Mouse (Mus musculus) midbrain, embryonic 10.5 days (tissue): ENCODE results near the gene Ski. TPM values are rescaled to one million over a fixed set of nuclear protein-coding genes. Genes with fewer than 3 reads are reported as not detected.

Experiments used
- DNase-seq: peaks from one replicate; pipeline ENCODE4 v3.0.0-alpha.2; 2017; ENCODE audit warnings: low spot score
- H3K27ac ChIP-seq: fragments of 300-500 bp; sonication (generic); replicated peaks from 2 replicates; pipeline ENCODE4 v1.5.1; 2016; ENCODE audit warnings: mild to moderate bottlenecking
- H3K27me3 ChIP-seq: fragments of 300-500 bp; sonication (generic); 2 replicates; pipeline ENCODE4 v1.6.1; 2016; ENCODE audit warnings: low read depth, mild to moderate bottlenecking; ENCODE audit not compliant: poor library complexity, severe bottlenecking
- H3K36me3 ChIP-seq: fragments of 300-500 bp; sonication (generic); 2 replicates; pipeline ENCODE4 v1.6.1; 2016; ENCODE audit warnings: mild to moderate bottlenecking, moderate library complexity
- H3K4me1 ChIP-seq: fragments of 300-500 bp; sonication (generic); 2 replicates; pipeline ENCODE4 v1.6.1; 2016
- H3K4me3 ChIP-seq: fragments of 300-500 bp; sonication (generic); 2 replicates; pipeline ENCODE4 v1.5.1; 2016; ENCODE audit warnings: mild to moderate bottlenecking, moderate library complexity
- H3K9me3 ChIP-seq: fragments of 300-500 bp; sonication (generic); replicated peaks from 2 replicates; pipeline ENCODE4 v1.6.1; 2016; ENCODE audit warnings: mild to moderate bottlenecking
- WGBS: fragments of 180-500 bp; shearing (Covaris S2); methylation state at CpG from one replicate; pipeline ENCODE4 v1.1.7; 2016; 5-methylcytosine and 5-hydroxymethylcytosine counted together
- polyA plus RNA-seq: library from polyadenylated mRNA; unstranded; fragments of >200 nt; fragmentation: Nextera tagmentation; extraction: Ambion mirVana; gene quantifications from 2 replicates; pipeline ENCODE4 v1.2.1, GENCODE M21; 2016

Gene Ski
- polyA plus RNA-seq, 1 experiment from 2014 or later, result 10.1 TPM

DNA sequence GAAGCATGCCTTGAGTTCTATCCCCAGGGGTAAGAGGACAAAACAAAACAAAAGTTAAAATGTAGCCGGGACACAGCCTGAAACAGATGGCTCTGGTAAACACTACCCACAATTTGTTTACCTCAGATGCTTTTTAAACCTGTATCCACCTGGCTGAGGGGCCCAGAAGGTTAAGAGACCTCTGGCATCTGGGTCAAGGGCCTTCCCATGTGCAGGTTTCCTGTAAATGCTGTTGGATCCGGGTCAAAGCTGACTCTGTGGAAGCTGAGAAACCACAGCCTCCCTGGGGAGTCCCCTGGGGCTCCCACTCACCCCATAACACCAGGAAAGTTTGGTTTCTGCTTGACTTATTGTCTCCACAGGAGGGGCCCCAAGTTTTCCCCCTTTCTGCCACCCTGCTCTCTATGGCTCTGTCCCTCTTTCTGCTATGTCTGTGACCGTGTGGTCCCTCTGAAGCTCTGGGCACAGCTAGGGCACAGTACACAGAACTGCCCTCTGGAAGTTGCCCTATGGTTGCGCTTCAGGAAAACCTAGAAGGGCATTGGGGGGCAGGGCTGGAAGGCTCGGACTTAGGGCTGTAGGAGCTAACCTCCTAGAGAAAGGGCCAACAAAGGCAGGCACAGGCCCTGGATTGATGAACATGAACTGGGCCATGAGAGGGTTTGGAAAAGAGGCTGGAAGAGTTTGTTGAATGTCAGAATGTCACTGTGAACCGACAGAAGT lies 23.5 kb upstream of the Ski start:
- Histone ChIP-seq H3K27me3 (no peaks in the 10 kb centered on the region; the same call in 1 of the 2 replicates), H3K9me3 (no peaks in the 10 kb centered on the region), H3K4me1 (peaks cover 27% of the 10 kb centered on the region), H3K36me3 (no peaks in the 10 kb centered on the region), H3K27ac (no peak overlapping the region; the same call in 1 of the 2 replicates), H3K4me3 (no peak overlapping the region)
- 72% methylated on average over 6 of the region's 6 CpGs for WGBS
- no peak for DNase-seq

DNA sequence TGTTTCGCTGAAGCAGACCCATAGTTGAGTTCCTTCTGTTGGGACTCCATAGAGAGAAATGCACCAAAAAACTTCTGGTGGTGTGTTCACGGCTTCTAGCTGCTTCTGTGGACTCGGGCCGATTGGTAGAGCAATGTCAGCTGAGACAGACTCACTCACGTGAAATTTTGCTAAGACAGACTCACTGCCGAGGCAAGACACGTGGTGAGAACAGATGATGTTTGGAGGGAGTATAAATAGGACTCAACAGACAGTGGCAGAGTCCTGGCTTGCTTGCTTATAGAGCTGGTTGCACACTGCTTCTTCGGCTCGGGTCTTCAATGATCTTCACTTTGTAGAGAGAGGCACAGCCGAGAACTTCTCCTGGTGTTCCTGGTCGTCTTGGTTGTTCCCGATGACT lies 20.8 kb upstream of the Ski start:
- H3K4me1 ChIP-seq, result peaks cover 12% of the 10 kb centered on the region; the same call in 1 of the 2 replicates
- 91% methylated on average over 12 of the region's 12 CpGs for WGBS
- H3K27ac ChIP-seq, result no peak overlapping the region
- H3K4me3 ChIP-seq, result no peak overlapping the region
- no peaks in the 10 kb centered on the region; the same call in 1 of the 2 replicates for H3K27me3 ChIP-seq
- H3K9me3 ChIP-seq, result no peaks in the 10 kb centered on the region
- no peak for DNase-seq
- no peaks in the 10 kb centered on the region for H3K36me3 ChIP-seq

DNA sequence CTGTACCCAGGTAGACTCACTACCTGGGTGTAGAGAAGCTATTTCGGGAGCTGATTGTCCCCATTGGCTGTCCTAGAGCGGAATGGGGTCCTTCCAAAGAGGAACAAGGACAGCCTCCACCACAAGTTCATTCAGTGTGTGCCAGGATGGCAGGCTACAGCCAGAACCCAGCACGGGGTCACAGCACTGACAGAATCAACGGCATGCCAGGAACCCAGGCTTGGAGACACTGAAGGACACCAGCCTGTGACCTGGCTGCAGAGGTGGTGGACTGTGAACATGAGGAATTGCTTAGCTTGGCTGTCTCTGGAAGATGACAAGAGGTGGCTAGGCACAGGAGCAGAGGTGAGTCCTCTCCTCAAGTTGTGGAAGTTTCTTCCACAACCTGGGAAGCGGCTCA lies 19.9 kb upstream of the Ski start:
- 90% methylated on average over 5 of the region's 5 CpGs for WGBS
- no peak for DNase-seq
- Histone ChIP-seq H3K9me3 (no peaks in the 10 kb centered on the region), H3K27ac (no peak overlapping the region), H3K4me3 (no peak overlapping the region), H3K36me3 (no peaks in the 10 kb centered on the region), H3K4me1 (peaks cover 12% of the 10 kb centered on the region; the same call in 1 of the 2 replicates), H3K27me3 (no peaks in the 10 kb centered on the region; the same call in 1 of the 2 replicates)

DNA sequence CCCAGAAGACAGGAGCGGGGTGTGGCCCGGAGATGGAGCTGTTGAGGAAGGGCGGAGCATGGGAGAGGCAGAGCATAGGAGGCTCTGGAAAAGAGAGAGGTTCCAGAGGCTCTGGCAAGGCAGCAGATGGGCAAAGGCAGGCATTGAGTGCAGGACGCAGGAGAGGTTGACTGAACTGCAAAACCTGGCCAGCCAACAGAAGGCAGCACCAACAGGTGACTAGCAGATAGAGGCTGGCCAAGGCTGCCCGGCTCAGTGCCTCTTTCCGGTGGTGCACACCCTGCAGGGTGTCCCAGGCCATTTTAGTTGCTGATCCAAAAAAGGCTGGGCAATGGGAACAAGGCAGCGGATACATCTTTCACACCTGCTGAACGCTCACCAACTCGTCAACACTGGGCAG lies 19.4 kb upstream of the Ski start:
- no peak overlapping the region for H3K4me3 ChIP-seq
- no peaks in the 10 kb centered on the region for H3K36me3 ChIP-seq
- H3K4me1 ChIP-seq, result peaks cover 15% of the 10 kb centered on the region; the same call in 1 of the 2 replicates
- DNase-seq, result no peak
- no peaks in the 10 kb centered on the region; the same call in 1 of the 2 replicates for H3K27me3 ChIP-seq
- WGBS, result 78% methylated on average over 9 of the region's 9 CpGs
- no peaks in the 10 kb centered on the region for H3K9me3 ChIP-seq
- H3K27ac ChIP-seq, result no peak overlapping the region

DNA sequence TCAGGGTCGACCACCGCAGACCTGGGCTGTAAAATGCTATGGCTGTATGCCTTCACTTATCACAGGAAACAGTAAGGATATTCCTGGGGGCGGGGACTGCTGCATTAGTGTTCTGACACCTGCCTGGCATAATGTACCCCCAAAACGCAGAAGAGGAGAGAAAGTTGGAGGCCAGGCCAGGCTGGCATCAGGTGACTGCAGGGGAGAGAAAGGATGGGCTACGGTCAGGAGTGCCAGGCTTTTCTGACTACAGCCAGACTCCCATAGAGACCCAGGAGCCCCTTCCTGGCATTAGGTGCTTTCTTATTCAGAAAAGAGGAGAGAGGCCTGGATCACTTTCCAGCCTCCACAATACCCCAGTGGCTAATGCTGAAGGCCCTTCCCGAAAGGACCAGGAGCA lies 17.1 kb upstream of the Ski start:
- H3K27ac ChIP-seq, result no peak overlapping the region
- H3K4me1 ChIP-seq, result peaks cover 30% of the 10 kb centered on the region
- no peak overlapping the region for H3K4me3 ChIP-seq
- H3K27me3 ChIP-seq, result no peaks in the 10 kb centered on the region; the same call in 1 of the 2 replicates
- no peaks in the 10 kb centered on the region for H3K9me3 ChIP-seq
- 68% methylated on average over 6 of the region's 6 CpGs for WGBS
- H3K36me3 ChIP-seq, result no peaks in the 10 kb centered on the region
- no peak for DNase-seq

DNA sequence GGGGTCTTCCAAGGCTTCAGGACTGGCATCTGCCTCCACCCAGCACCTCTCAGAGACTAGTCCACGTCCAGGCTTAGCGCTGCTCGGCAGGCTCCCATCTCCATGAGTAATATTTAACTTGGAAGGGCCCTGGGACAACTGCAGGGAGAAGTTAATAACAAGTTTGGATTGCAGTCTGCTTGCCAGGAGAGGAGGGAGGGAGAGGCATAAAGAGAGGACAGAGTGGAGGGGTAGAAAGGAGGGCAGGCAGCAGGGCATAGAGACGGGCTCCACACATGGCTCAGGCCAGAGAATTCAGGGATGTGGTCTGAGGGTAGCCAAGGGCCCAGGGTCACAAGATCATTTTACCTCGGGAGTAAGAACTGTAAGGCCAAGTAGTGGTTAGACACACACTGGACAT lies 15.9 kb upstream of the Ski start:
- Histone ChIP-seq H3K27me3 (no peaks in the 10 kb centered on the region; the same call in 1 of the 2 replicates), H3K9me3 (no peaks in the 10 kb centered on the region), H3K4me3 (no peak overlapping the region), H3K4me1 (peaks cover 42% of the 10 kb centered on the region), H3K27ac (peak overlapping the region; percentile 39; the same call in 1 of the 2 replicates), H3K36me3 (no peaks in the 10 kb centered on the region)
- no peak for DNase-seq
- WGBS, result 90% methylated on average over 5 of the region's 5 CpGs

DNA sequence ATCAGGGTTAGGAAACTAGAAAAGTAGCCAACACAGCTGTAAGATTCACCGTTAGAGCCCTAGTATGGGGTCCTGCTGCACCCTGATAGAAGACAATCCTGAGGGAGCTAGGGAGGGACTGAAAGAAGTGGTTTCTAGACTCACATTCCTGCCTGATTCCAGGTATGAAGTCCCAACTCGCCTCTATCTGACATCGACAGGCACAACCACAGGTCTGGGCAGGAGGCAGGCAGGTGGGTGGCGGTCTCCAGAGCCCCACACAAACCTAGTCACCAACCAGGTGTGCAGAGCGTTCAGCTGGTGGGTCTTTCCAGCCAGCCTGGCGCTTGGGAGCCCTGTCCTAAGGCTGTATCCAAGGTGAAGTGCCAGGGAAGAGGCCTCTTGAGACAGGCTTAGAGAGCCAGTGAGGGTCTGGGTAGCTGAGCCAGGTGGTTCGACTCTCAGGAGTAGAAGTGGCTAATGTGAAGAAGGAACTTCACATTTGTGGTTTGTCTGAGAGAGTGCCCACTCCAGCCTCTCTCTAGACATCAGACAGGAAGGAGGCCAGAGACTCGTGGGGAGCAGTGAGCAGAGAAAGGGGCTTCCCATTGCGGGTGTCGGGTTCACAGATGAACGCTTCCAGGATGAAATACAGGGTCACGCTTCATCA lies 14.5 kb upstream of the Ski start:
- H3K4me3 ChIP-seq, result no peak overlapping the region
- H3K27me3 ChIP-seq, result no peaks in the 10 kb centered on the region
- H3K4me1 ChIP-seq, result peaks cover 45% of the 10 kb centered on the region
- DNase-seq, result no peak
- peak overlapping the region; percentile 95 for H3K27ac ChIP-seq
- WGBS, result 79% methylated on average over 12 of the region's 12 CpGs
- no peaks in the 10 kb centered on the region for H3K36me3 ChIP-seq
- no peaks in the 10 kb centered on the region for H3K9me3 ChIP-seq

DNA sequence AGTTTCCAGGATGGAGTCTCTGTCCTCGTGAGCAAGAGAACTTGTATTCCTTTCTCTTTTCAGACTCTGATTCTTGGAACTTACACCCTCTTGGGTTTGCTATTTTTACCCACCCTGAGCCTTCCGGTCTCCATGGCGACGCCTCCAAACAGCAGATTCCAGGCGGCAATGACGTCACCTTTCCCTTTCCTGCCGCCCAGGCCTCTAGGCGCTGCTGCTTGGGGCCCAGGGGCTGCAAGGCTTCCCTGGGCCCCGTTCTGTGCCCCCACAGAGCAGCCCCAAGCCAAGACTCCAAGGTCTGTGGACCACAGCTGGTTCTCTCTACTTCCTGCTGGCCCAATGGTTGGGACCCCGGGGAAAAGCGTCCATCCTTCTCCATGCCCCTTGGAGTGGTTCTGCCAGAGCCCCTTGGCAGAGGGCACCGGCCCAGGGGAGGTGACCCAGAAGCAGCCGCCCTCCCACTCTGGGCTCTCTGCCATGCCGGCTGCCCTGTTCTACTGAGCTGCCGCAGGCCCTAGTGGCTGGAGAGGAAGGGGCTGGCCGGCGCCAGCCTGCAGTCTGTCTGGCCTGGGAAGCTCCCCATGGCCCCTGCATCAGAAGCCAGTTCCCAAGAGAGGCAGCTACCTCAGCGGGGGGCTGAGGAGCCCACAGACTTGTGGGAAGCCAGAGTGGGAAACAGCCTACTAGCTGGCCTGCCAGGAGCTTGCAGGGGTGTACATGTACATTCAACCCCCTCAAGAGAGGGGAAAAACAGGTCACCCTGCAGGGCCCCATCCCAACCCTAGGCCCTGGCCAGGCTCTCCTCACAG lies 13.1 kb upstream of the Ski start:
- Histone ChIP-seq H3K9me3 (no peaks in the 10 kb centered on the region), H3K36me3 (no peaks in the 10 kb centered on the region), H3K27ac (peak overlapping the region; percentile 95), H3K4me3 (peak overlapping the region; percentile 38), H3K27me3 (no peaks in the 10 kb centered on the region), H3K4me1 (peaks cover 50% of the 10 kb centered on the region)
- WGBS, result 27% methylated on average over 18 of the region's 18 CpGs
- DNase-seq, result peak; percentile 85

DNA sequence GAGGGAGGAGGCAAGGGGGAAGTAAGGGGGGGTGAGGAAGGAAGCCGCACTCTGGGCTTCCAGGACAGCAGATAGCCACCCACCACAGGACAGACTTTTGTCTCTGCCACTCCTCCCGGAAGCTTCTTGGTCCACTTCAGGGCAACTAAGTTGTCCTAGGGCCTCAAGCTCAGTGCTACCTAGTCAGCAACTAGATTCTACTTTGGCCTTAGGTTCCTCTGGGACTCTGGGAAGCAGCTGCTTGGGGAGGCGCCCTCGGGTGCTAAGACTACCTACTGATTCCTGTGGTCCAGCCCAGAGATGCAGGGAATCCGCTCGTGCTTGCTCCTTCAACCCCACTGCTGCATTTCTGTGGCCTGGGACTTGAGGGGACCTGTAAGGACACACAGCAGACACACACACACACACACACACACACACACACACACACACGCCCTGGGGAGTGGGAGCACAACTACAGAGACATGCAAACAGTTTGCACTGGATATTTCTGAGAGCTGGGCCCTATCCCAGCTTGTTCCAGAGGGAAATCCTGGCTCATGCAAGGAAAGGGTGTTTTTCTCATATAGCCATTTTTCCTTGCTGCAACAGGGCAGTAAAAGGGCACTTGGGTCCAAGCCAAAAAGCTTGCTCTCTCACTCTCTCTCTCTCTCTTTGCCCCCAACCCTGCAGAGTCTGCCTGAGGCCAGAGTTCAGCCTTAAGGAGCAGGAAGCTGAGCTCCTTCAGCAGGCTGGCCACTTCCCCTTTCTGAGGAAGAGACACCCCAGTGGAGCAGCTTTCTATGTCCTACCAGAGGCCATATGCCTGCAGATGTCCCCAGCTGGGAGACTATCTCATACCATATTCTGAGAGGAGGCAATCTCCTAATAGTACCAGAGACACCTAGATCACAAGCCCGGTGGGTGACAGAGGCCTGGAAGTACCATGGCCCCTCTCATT lies 12.2 kb upstream of the Ski start:
- peak overlapping the region; percentile 38; the same call in 1 of the 2 replicates for H3K4me3 ChIP-seq
- H3K4me1 ChIP-seq, result peaks cover 50% of the 10 kb centered on the region
- WGBS, result 72% methylated on average over 8 of the region's 8 CpGs
- DNase-seq, result no peak
- H3K9me3 ChIP-seq, result no peaks in the 10 kb centered on the region
- H3K36me3 ChIP-seq, result no peaks in the 10 kb centered on the region
- peak overlapping the region; percentile 95 for H3K27ac ChIP-seq
- H3K27me3 ChIP-seq, result no peaks in the 10 kb centered on the region

DNA sequence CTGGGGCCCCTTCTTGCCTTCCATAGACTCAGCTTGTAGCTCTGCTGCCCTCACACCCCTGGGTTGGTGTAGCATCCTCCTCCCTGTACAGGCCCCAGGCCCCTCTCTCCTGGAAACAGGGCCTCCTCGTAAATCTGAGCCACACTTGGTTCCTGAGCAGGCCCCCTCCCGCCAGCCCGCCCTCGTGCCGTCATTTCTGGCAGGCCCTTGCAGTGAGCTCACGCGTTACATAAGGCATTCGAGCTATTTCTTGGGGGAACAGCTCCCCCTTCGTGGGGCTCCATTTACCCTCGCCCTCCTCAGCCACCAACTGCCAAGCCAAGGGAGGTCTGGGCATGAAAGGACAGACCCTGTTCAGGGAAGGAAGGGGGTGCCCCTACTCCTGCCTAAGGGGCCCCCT lies 11.5 kb upstream of the Ski start:
- H3K4me1 ChIP-seq, result peaks cover 48% of the 10 kb centered on the region
- no peaks in the 10 kb centered on the region for H3K9me3 ChIP-seq
- no peak overlapping the region for H3K4me3 ChIP-seq
- peak overlapping the region; percentile 95 for H3K27ac ChIP-seq
- DNase-seq, result no peak
- no peaks in the 10 kb centered on the region for H3K27me3 ChIP-seq
- H3K36me3 ChIP-seq, result no peaks in the 10 kb centered on the region
- 57% methylated on average over 10 of the region's 10 CpGs for WGBS

DNA sequence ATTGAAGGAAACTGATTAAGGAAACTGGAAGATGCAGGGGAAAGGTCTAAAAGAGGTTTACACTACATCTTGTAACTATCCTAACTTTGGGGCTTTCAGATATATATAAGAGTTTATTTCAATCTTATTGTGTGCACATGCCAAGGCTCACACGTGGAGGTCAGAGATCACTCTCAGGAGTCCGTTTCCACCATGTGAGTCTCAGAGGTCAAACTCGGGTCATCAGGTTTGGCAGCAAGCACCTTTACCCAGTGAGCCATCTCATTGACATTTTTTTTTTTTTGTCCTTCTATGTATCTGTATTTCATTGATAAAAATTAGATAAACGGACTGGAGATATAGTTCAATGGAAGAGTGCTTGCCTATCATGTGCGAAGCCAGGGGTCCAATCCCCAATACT lies 6.1 kb upstream of the Ski start:
- peaks cover 19% of the 10 kb centered on the region for H3K4me1 ChIP-seq
- no peak overlapping the region for H3K27ac ChIP-seq
- no peak overlapping the region for H3K4me3 ChIP-seq
- no peaks in the 10 kb centered on the region for H3K27me3 ChIP-seq
- no peak for DNase-seq
- WGBS, result 84% methylated on average over 5 of the region's 5 CpGs
- H3K36me3 ChIP-seq, result no peaks in the 10 kb centered on the region
- H3K9me3 ChIP-seq, result no peaks in the 10 kb centered on the region

DNA sequence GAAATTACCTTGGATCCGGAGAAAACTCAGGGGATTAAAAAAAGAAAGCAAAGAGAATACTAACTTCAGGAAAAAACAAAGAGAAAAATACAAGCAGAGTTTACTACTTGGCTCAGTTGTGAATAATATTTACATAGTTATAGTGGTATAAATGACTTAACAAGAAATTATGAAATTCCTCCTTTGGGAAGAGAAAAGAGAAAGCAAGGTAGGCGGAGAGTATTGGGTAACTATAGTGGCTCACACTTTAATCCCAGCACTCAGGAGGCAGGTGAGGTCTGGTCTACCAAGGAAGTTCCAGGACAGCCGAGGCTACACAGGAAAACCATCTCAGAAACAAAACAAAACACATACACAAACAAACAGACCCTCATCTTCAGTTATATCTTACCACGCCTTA lies 5.6 kb upstream of the Ski start:
- H3K27ac ChIP-seq, result no peak overlapping the region
- 86% methylated on average over 4 of the region's 4 CpGs for WGBS
- H3K36me3 ChIP-seq, result no peaks in the 10 kb centered on the region
- H3K4me1 ChIP-seq, result peaks cover 20% of the 10 kb centered on the region
- no peak for DNase-seq
- no peak overlapping the region for H3K4me3 ChIP-seq
- no peaks in the 10 kb centered on the region for H3K27me3 ChIP-seq
- H3K9me3 ChIP-seq, result no peaks in the 10 kb centered on the region
